Mouse (Mus musculus) retina, embryonic 14.5 days (tissue): ENCODE measurements around the gene Fam189a1.
A peak's percentile ranks its signal among the peaks of the same experiment; 100 is the strongest.

Experiments used
- DNase-seq: peaks from one replicate; pipeline ENCODE4 v3.0.0-alpha.2; 2015; ENCODE audit warnings: low spot score

Fam189a1 gene

DNA sequence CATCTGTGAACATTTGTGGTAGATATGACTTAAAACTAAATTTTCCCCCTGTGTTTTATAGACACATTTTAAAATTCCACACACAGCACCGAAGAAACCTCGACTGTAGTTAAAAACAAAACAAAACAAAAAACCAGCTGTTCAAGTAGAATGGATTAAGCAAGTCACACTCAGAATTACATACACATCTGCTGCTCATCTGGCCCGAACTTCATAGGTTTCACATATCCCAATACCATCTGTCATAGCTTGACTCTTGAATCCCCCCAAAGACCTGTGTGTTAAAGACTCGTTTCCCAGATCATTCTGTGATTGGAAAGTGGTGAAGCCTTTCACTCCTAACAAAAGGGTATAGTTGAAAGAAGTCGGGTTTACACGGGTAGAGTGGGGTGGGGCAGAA, 274.1 kb downstream of the Fam189a1 start:
- no peak for DNase-seq

DNA sequence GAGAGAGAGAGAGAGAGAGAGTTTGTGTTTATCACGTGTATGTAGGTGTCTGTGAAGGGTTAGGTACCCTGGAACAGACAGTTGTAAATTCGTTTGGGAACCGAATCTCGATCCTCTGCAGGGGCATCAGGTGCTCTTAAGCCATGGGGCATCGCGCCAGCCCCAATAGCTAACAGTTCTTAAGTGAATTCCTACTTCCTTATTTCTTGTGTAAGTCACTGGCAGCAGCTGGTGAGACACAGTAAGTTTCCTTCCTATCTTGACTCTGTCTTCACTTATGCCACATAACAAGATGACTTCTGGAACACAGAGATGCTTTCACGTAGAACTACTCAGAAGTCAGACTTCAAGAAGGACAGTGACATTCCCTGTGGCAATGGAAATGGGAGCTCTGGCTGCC, 275.0 kb downstream of the Fam189a1 start:
- DNase-seq: no peak

DNA sequence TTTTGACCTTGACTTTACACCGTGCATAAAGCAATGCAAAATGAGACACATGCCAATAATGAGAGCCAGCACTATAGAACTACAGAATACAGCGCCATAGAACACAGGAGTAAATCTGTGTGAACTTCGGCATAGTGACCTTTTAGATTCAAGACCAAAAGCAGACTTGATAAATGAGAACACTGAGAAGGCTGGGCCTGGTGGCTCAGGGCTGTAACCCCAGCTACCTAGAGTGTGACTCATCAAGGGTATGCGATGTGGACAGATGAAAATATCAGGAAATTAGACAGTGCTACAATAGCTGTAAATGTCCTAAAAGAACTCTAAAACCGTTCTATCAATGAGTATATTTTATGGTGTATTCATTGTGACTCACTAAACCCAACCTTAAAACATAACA, 276.0 kb downstream of the Fam189a1 start:
- DNase-seq: no peak

DNA sequence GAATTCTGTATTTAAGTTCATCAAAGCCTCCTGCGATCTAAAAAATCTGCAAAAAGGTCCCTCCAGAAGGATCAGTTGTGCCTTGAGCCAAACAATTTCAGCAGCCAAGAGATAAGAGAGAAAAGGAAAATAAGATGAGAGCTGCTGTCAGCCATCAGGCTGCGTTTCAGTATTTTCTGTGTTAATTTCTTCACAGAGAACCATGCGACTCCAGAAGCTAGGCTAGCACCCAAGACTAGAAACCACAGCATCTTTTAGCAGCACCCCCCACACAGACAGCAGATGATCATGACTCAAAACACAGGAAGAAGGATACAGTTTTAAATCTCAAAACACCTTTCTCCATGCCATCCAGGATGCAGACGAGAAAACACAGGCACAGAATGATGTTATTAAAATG, 281.4 kb downstream of the Fam189a1 start:
- no peak for DNase-seq

DNA sequence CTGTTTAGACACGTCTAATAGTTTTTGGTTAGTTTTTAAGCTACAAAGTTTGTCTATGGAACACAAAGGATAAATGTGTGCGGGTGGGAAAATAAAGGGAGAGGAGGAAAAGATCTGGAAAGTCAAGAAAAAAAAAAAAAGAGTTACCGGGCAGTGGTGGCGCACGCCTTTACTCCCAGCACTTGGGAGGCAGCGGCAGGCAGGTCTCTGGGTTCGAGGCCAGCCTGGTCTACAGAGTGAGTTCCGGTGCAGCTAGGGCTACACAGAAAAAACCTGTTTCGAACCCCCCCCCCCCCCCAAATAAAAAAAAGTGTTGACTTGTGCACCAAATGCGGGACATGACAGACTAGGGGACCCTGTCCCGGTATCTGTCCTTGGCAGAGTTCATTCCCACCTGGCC, 283.1 kb downstream of the Fam189a1 start:
- no peak for DNase-seq

DNA sequence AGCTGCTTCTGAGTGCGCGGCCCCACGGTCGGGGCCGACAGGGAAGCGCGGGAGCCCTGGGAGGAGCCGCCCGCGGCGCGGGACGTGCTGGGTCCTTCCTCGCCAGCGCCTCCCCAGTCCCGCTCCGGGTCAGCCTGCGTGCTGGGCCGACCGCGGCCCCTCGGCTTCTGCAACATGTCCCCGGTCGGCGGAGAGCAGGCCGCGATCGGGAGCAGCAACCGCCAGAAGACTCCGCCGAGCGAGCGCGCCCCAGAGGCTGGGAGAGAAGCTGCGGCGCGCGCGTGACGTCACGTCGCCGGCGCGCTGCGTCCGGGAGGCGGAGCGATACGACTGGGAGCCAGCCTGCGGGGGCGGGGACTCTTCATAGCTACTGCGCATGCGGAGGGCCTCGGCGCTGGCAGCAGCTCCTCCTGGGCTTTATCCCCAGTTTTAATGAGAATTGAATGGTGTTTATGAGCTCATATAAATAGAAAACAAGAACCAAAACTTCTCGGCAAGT, 283.6 kb downstream of the Fam189a1 start, which contains the start of gene Nsmce3:
Gene Nsmce3, minus strand, starts transcription at position 255 of the 499 bp plus-strand sequence.
- DNase-seq: peak; percentile 99

DNA sequence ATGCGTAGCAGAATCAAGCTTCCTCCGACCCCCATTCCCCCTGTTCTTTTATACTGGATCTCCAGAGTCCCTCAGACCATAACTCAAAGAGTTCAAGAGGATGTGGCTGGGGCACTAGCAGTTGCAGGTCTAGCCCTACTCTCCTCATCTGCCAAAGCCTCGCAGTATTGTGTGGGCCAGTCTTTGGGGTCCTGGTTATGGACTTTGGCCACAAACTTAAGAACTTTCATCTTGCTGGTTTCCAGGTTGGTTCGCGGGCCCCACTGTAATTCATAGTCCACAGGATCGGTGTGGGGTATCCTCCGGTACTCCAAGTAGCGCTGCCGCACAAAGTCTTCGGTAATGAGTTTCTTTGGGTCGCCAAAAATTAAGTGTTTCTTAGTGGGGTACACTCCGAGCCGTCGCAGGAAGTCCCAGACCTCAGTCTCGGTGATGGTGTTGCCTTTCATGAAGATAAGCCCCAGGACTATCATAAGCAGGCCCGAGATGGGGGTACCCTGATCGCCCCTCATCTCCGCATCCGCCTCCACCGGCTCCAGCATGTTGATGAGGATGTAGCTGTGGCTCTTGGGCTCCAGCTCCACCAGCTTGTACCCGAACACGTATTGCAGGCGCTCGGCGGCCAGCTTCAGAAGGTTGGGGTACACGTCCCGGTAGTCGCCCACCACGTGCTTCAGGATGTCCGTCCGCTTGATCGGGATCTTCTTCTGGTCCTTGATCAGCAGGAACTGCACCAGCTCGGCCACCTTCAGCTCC, 284.2 kb downstream of the Fam189a1 start:
- no peak for DNase-seq

DNA sequence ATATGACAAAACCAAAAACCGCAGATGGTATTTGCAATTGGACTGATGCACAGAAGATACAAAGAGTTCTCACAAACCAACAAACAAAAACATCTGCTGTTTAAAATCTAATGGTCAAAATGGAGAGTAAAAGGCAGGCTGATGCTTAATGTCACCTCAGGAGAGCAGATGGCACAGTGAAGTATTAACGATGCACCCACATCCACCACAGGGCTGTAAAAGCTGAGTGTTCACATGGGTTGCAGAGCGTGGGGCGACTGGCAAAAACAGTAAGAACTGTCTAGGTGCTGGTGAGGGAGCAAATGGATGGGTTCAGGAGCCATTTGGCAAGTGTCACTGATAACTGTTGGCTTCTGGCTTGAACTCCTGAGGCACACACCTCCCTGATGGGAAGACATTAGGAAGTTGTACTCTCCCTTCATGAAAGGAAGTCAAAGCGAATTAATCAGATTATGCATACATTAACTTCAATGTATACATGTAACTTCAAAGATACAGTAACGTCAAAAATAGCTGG, 286.8 kb downstream of the Fam189a1 start:
- no peak for DNase-seq

DNA sequence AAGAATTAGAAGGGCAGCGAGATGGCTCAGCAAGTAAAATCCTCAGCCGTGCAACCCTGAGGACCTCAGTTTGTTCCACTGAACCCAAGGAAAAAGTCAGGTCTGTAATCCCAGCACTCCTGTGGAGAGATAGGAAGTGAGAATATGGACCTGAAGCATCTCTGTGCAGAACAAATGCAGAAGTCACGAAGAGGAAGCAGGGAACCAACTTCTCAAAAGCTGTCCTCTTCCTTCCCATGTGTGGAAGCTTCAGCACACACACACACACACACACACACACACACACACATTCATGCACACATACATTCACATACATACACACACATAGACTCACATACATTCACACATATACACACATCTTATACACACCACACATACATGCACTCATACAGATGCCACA, 292.8 kb downstream of the Fam189a1 start:
- no peak for DNase-seq

DNA sequence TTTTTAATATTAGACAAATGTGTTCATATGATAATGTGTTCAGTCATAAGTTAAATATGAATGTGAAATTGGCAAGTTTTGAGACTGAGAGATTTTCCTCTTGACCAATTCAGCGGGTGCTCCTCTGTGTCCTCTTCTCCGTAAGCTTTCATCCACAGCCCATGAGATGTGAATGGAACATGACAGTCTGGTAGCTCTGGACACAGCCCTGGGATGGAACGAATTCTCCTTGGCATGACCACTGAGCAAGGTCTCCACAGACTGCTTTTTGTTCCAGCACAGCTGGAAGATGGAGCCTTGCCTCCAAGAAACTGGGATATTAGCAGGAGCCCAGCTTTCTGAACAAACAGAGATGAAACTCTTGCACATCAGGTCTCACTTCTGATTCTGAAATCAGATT, 293.4 kb downstream of the Fam189a1 start:
- no peak for DNase-seq

DNA sequence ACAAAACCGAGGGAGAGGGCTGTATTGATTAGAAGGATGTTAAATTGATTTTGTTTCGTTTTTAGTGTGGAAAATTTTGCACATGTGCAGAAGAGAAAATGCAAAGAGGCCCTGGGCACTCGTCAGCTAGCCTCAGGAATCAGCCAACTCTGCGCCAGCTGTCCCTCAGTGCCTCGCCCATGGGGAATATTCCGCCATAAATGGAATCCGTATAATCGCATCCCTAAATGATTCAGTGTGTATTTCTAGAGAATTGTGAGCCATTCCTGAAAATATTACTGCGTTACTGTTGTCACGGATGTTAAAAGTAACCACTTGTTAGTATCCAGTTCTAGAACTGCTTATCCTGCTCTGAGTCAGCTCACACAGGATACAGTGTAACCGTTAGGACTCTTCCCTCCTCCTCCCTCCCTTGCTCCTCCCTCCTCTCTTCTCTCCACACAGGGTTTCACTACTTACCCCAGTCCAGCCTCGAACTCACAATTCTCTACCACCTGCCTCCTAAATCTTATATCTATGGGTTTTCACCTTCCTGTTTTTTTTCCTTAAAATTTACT, 299.8 kb downstream of the Fam189a1 start:
- DNase-seq: peak; percentile 12

DNA sequence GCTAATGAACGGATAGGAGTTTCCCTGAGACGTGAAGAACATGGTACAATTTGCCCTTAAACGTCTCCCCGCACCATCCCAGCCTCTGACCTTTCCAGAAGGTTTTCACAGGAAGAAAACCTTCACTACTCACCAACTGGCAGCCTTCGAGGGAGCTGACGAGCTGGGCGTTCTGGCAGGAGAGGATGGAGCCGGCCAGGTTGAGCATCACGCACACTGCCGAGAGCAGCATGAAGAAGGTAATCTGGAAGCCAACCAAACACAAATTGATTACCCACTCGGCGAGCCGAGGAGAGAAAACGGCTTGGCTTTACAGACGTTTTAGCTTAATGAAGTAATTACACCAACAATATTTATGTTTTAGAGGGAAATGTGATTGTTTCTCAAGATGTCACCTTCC, 300.4 kb downstream of the Fam189a1 start:
- DNase-seq: no peak

DNA sequence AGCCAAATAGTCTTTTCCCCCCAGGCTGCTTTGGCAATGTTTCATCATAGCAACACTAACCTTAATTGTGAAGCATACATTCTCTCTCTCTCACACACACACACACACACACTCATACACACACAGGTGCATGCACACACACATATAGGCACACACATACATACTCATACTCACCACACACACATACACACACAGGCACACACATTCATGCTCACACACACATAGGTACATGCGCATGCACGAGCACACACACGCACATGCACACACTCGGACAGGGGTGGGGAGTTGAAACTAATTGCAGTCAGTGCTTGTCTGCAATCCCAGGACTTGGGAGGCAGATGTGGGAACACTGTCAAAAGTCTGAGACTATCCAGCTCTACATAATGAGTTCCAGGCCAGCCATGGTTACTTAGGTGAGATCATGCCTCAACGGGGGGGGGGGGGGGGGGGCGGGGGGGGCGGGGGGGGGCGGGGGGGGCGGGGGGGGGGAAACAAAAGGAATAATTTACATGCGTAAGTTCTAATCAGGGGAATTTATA, 300.9 kb downstream of the Fam189a1 start:
- no peak for DNase-seq

DNA sequence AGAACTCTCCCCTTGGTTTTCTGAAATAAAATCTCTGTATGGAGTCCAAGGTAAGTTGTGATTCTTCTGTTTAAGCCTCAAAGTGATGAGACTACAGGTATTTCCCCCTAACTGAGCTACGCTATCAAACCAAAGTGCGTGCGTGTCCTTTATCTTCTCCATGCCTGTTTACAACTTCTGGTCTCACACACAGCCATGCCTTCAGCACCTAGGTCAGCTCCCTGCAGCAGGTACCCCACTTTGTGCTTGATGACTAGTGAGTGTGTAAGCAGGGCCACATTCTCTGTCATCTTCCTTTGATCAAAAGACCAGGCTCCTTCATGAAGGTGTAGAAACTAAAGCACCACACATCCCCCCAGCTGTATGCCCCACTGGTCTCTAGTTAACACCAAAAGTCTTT, 305.6 kb downstream of the Fam189a1 start:
- DNase-seq: peak; percentile 24

DNA sequence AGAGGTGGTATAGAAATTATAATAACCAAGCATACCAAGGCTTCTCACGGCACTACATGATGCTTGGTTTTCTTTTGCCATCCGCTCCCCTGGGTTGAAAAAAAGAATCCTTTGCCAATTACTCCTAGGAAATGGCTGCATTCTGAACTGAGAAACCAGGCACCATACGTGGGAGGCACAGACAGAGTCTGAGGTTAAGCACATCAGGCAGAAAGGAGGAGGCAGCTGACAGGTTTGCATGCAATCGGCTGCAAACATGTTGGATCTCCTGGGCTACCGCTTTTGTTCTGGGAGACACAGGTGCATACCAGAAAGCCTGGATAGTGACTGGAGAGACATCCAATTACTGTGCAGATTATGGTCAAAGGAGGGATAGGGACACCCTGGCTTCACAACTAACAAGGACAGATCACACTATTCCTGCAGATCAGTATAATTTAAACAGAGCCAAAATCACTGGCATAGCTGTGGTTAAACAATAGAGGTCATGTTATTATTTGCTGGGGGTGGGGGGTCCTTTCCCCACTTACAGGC, 308.9 kb downstream of the Fam189a1 start:
- DNase-seq: no peak

DNA sequence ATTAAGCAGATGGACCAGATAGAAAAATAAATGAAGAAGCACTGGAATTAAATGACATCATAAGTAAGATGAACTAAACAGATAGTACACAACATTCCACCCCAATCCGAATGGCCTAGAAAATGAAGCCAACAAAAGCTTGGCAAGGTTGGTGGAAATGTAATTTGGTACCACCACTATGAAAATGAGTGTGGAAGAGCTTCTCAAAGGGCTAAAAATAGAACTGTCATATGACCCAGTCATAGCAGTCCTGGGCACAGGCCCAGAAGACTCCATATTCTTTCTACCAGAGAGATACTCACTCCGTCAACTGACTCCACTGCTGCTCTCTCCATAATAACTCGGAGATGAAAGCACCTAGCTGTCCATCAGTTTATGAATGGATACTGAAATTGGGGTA, 310.3 kb downstream of the Fam189a1 start:
- no peak for DNase-seq

DNA sequence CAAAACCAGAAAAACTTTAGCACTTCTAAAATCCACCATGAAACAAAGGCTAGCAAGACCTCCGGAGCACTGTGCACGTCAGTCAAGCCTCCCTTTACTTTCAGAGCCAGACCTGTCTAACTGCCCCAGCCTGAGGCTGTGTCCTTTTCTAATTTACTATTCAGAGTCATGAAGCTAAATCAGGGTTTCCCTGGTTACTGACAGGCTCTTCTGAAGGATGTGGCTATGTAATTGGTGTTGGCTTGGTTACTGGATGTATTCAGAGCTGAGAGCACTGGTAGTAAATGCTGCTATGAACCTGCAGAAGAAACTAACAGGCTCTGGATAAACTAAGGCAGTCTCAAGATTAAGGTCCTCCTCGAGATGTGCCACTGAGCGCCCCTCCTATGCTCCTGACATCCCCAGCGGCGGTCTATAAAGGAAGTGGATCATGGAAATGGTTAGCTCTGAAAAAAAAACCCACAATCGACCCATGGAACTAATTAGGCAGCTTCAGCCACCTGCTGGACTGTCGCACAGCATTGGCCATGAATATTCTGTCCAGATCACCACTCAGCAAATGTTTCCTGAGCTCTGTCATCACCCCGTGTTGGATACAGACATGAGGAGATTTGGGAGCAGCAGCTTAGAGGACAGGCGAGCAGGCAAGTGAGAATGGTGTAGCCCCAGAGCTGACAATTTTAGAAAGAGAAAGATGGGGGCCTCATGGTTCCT, 315.3 kb downstream of the Fam189a1 start:
- no peak for DNase-seq

DNA sequence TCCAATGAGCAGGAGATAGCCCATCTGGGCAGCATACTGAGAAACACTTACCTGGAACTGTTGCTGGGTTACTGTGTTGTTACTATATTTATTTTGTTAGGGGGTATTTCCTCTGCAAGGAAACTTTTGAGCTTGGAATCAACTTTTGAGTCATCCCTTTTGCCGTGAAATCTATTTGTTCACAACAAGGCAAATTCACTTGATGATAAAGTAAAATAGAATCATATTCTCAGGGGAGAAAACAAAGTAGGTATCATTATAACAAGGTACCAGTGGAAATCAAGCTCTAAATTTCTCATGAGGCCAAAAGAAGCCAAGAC, 315.8 kb downstream of the Fam189a1 start:
- DNase-seq: no peak

DNA sequence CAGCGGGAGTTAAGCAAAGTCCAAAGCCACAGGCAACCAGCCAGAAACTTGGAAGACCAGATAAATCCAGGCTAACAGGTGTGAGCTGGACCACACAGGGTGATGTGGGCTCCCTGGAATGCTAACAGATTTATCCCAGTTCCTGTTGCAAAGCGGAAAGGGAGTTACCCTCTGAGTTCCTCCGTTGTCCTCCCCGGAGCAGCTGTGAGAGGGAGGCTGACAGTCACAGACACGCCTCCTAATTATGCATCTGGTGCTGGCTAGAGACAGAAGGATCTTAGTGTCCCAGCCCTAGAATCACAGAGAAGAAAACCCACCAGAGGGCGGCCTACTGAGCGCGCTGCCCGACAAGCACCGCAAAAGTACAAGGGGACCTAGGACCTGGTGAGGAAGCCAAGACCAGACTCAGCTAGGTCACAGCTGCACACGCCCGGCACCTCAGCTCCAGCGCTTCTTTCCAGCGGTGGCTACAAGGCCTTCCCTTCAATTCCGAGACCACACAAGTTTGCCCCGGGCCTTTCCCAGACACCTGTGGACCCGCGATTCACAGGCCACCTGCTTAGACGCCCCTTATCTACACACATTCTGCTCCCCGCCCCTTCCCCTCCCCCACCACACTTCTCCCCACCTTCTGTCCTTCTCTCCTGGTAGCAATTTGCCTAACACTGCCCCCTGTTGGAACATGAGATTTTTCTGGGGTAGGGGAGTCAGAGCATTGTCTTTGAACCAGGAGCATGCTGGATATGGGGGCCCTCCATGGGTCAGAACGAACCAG, 316.4 kb downstream of the Fam189a1 start:
- peak; percentile 79 for DNase-seq

DNA sequence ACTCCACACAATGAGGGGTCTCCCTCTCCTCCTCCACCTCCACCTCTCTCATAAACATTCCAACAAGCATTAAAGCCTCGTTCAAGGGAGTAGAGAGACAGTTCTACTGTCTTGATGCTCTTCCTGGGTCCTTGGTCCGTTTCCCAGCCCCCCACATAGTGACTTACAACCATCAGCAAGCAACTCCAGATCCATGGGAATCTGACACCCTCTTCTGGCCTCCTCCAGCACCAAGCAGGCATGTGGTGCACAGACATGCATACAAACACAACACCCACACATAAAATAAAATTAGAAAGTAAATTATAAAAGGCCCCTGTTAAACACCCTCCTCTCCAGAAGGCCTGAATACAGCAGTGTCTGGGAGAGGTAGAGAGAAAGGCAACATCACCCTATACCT, 317.1 kb downstream of the Fam189a1 start:
- DNase-seq: no peak

DNA sequence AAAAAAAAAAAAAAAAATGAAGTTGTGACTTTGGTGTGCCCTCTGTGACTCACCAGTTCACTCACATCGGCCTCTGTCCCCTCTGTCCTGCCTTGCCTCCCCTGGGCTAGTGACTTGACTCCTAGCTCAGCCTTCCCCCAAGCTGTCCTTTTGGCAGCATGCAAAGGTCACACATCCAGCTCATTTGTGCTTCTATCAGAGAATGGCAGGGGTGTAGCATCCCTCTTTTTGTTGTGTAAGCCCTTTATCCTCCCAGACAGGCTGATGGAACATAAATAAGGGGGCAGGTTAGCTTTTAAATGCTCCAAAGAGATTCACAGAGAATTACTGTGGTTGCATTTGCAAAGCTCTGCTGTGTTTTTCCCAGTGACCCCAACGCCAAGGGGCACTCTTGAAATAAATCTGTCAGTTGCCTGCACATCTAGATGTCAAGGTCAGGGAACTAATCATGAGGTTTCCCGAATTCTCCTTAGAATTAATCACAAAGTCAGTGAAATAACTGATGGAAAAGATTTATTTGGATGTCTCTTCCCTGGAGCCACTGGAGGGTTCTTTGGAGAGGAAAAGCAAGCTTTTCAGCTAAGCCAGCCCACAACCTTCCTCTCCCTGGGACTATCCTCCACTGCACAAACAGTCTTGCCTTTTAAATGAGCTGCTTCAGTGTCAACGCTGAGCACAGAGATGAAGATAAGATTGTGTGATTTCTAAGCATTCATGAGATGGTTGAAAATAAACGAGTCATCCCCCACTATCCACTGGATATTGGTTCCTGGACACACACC, 326.0 kb downstream of the Fam189a1 start:
- DNase-seq: no peak
